Mouse (Mus musculus) granulocyte monocyte progenitor cell, adult 5-6 weeks (primary cell): ENCODE measurements around the gene Cachd1. TPM values are rescaled to one million over a fixed set of nuclear protein-coding genes. Genes with fewer than 3 reads are reported as not detected.

Experiments
- ATAC-seq: replicated peaks from 2 replicates; pipeline ENCODE4 v1.8.0; 2016; ENCODE audit warnings: mild to moderate bottlenecking, moderate TSS enrichment, inconsistent platforms; ENCODE audit not compliant: poor library complexity, severe bottlenecking
- total RNA-seq, 2 experiments: library from RNA; stranded (forward) in 1 of 2; stranded (reverse) in 1 of 2; fragments of 200-712, 200-1000 nt in 1 of 2; fragments of >200 nt in 1 of 2; fragmentation: Nextera tagmentation in 1 of 2; gene quantifications; 2 replicates each; pipeline ENCODE4 v1.2.3; 2014 to 2017

Gene Cachd1
- total RNA-seq, 2 experiments from 2014 or later, result 1.8 TPM; not detected in 1

DNA sequence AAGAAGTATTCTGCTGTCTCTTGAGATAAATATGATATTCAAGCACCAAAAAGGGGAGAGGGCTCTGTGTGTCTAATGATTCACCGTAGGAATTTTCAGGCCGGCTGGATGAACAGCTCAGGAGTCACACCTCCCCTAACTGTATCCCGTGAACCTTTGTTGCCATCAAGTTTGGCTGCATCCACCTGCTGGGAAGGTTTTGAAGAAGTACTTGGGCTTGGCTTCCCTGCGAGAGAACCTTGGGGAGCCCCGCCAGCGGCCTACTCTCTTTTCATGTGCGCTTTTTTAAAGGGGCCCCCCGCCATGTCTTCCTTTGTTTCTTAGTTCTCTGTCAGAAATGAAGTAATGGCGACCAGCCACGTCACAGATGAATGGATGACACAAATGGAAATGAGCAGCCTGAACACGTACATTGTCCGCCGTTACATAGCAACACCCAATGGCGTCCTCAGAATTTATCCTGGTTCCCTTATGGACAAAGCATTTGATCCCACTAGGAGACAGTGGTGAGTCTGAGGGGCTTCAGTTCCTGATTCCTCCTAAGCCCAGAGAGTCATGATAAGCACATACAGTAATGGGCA lies 198.1 kb downstream of the Cachd1 start:
- ATAC-seq, result no peak

DNA sequence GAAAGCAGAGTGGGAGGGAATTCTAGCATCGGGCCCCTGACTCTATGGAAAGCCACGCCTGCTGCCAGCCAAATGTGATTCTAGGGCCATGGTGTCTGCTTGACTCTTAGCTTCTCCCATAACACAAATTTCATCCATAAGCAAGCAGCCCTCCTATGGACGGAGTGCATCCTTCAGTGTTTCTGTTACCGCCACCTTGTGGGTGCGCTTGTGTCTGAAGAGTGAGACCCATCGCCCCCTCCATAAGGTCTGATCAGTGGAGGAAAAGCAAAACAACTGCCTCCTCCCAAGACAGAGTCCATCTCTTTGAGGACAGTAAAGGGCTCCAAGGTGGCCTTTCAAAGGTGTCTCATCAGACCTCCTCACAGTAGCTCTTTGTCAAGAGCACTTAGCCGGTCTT lies 201.0 kb downstream of the Cachd1 start:
- no peak for ATAC-seq

DNA sequence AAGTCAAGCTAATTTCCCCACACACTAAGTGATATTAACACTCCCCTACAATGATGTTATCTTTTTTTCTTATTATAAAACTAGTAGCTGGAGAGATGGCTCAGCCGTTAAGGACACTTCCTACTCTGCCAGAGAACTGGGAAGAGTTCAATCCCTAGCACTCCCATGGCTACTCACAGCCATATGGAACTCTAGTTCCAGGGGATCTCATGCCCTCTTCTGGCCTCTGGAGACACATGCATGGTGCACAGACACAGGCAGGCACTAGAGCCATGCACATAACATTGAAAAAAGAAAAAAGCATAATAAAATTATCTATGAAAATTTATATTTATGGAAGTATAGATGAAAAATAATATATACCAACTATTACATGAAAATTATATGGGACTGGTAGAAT lies 210.7 kb downstream of the Cachd1 start:
- ATAC-seq, result no peak

DNA sequence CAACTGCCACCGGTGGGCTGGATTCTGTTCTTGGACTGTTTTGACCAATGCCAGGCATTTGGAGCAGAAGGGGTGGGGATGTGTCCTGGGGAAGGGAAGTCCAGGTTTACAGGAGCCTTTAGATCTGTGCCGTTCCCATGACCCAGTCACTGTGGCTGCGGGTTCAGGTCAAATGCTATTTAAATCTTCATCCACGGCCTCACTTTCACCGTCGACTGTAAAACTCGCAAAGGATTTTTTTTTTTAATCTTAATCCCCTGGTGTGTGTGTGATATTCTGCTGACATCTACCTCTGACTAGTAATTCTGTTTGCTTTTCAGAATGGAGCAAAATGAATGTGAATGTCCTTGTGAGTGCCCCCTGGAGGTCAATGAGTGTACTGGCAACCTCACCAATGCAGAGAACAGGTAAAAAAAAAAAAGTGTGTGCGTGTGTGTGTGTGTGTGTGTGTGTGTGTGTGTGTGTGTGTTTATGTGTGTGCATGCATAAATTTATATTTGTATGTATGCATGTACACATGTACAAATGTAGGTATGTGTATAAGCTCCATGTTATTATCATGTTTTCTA lies 211.8 kb downstream of the Cachd1 start:
- ATAC-seq, result peak; percentile 55

DNA sequence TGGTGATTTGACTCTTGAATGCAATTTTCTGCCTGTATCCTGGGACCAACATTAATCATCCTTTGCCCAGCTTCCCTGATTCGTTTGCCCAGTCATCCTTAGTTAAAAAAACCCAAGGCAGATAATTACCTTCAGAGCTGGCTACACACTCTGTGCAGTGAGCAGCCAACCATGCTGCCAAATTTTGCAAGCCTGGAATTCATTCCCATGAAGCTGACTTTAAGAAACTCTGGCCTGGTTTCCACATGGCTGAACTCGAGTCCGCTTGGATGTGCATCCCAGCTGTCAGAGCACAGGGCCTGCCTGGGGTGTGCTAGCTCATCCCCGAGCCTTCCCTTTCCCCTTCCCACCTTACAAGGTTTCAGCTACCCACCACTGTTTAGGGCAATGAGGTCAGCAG lies 214.5 kb downstream of the Cachd1 start:
- ATAC-seq, result no peak

DNA sequence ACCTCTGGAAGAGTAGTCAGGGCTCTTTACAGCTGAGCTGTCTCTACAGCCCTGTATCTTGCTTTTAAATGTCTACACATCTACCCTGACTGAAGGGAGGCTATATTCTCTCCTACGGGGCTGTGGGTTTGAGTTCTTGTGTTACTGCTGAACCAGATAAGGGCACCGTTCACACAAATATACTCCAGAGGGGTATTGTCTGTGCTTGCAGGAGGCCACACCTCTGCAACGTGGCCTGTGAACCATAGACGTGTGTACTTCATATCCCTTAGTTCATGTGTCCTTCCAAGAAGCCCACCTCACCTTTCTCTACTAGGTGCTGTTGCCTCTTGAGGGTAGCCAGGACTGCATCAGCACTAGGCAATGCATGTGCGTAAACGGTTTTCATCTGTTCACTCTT lies 215.6 kb downstream of the Cachd1 start:
- no peak for ATAC-seq

DNA sequence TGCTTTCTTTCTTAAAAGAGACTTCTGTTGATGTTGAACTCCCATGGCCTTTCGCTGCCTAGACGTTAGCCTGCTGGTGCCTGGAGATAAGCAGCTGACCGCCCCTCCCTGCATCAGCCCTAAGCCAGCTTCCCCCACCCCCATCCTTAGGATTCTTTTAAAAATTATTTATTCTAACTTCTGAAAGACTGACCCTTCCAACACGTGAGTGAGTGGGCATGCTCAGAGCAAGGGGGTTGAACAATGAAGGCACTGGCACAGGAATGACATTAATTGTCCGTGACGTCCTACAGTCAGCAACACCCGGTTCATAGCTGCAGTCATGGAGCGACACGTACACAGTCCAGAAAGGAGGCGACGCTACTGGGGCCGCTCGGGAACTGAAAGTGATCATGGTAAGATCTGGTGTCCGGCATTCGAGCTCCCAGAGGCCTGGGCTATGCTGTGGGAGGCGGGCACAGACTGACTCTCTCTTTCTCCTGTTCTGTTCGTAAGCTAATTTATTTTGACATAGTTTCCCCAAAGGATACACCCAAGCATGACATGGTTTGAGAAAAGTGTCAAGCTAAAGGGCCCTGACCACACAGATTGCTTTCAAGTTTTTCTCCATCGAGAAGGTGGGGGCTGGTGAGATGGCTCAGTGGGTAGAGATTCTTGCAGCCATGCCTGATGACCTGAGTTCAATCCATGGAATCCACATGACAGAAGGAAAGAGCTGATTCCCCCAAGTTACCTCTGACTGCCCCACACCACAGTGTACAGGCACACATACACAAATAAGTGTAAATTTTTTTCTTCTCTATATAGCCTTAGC lies 218.2 kb downstream of the Cachd1 start:
- no peak for ATAC-seq

DNA sequence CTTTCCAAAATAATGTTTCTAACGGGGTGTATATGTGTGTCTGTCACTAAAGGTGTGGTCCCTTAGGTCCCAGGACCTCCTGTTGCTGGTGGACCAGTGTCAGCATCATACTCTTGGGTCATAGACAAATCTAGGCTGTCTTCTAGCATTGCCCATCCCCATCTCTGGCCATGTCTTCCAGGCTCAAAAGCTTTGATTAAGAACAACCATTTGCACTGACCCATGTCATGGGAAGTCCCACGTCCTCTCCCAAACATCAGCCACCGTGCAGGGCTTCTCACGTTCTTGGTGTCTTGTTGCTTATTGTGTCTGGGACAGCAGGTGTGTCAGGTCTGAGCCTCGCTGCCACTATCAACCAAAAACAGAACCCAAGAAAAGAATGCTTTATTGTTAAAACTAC lies 219.1 kb downstream of the Cachd1 start:
- no peak for ATAC-seq

DNA sequence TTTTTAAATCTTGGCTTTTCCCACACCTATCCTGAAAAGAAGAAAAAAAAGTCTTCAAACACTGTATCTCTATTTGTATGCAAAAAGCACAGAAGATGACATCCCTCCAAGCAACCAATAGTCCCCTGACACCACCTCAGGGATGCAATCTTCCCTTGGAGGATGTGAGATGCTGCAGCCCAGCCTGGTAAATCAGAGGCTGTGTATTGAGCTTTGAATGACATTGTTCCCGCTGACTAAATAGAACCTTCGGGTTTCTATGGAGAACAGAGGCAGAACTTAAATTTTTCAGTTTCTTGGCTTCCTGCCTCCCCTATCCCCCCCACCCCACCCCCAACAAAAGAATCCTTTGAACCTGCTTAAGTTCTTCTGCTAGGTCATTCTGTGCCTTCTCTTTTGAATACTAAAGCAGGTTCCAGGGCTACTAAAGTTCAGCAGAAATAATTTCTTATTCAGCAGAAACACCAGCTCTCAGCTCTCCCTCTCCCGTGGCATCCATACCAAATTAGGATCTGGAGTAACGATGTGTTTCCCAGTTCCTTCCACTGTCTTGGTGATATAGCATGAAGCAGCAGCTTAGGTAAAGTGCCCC lies 219.7 kb downstream of the Cachd1 start:
- no peak for ATAC-seq

DNA sequence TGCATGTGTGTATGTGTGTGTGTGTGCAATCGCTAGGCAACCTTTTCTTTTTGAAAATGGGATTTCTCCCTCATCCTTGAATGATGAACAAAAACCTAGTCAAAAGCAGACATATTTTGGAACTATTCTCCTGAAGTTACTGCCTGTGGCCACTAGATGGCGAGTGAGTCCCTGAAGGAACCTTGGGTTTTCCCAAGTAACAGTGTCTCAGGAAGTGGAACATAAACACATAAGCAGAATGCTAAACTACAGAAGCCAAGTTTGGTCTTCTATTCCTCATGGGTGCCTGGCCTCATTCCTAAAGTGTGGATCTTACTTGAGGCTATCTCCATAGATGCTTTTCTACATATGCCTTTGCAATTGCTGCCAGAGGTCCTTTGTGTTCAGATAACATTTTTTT lies 221.7 kb downstream of the Cachd1 start:
- ATAC-seq, result peak; percentile 63

DNA sequence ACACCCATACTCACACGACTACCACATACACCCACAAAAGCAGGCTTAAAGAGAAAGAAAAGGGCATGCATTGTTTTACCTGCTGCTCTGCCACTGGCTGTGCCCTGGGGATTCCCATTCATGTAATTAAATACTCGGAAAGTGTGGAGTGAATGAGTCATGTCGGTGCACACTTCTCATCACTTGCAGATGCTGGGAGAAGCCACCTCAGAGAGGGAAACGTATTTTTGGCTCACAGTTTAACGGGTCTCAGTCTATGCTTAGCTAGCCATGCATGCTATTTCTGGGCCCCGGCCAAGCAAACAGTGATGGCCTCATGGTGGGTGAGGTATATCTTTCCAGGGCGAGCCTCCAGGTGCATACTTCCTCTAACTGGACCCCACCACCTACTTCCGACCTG lies 222.4 kb downstream of the Cachd1 start:
- ATAC-seq, result no peak

DNA sequence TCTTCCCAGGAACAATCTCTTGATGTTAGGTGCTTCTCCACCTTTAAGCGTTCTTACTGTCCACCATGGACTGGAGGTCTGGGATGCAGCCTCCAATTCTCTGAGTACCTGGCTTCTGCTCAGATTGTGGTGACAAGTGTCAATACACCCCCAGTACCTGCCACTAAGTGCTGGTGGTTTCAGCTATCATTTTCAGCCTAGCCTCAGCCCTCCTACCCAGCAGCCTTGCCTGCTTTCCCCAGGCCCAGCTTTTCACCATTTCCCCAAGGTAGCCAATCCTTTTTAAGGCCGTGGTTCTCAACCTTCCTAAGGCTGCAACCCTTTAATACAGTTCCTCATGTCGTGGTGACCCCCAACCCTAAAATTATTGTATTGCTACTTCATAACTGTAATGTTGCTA lies 224.1 kb downstream of the Cachd1 start:
- ATAC-seq, result no peak

DNA sequence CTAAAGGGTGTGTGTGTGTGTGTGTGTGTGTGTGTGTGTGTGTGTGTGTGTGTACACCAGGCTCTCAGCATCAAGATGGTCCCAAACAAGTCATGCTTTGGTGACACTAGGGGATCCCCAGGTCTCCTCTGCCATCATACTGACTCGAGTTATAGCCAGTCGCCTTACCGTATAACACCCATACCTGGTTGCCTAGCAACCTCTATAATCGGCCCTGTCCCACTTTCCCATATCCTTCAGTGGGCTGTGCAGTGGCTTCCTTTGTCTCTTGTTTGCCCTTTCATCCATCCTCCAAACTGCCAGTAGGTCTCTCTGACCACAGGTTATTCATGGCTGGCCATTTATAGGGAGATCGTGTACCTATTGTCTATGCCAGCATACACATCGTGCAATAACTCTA lies 224.6 kb downstream of the Cachd1 start:
- no peak for ATAC-seq

DNA sequence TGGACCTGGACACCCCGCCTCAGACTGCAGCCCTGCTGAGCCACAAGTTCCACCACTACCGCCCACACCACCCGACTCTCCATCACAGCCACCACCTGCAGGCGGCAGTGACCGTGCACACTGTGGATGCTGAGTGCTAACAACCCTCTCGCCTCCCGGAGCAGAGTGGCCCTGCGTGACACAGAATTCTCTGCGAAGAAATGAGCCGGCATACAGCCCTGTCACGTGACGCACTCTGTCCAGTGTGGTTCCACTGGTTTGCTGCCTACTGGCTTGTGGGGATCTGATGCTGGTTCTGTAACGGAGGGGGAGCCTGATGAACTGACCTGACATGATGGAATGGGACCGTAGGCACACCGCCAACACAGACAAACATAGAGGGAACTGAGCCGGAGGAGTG lies 226.5 kb downstream of the Cachd1 start:
- ATAC-seq, result no peak

DNA sequence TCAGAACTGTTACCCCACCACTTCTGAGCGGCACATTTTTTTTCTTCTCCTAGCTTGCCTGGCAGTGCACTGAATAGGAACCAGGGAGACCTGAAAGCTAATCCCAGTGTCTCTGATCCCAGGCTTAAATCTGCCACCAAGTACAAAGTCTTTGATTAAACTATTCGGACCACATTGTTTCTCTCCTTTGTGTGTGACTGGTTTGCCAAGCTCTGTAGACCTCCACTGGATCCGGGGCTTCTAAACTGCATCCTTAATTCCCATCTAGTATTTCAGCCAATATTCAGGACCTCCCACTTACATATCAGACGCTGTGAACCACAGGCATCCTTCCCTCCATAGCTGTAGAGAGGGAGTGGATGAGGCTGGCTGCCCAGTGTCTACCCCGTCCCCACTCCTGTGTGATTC lies 231.9 kb downstream of the Cachd1 start:
- ATAC-seq, result no peak

DNA sequence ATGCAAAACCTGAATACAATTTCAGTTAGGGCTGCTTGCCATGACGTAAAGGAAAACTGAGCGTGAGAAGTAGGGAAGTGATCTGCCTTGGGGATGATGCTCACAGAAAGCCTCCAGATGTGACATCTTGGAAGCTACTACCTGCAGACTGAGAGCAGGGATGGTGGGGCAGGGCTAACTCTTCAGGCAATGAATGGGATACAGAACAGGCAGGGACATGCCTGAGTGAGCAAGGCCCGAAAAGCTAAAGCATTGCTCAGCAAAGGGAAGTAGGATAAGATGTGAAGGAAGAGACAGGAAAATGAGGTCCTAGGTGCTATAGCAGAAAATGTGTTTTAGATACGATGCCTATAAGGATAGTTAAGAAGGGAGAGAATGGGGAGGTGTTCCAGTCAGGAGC lies 232.6 kb downstream of the Cachd1 start:
- no peak for ATAC-seq

DNA sequence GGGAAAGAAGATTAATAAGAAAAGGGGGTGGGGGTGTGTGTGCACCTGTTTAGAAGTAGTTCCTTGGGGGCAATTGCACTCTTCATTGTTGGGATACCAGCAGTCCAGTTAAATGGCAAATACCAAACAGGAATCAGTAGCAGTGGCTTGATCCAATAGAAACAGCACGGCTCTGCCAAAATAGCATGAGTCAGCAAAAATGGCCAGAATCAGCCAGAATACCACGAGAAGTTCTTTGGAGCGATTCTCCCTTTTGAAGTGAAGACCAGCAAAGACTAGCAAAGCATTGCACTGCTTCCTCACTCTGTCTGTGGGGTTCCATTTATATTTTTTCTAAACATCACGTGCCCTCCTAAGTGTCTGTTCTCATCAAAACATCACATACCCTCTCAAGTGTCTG lies 241.3 kb downstream of the Cachd1 start:
- no peak for ATAC-seq

DNA sequence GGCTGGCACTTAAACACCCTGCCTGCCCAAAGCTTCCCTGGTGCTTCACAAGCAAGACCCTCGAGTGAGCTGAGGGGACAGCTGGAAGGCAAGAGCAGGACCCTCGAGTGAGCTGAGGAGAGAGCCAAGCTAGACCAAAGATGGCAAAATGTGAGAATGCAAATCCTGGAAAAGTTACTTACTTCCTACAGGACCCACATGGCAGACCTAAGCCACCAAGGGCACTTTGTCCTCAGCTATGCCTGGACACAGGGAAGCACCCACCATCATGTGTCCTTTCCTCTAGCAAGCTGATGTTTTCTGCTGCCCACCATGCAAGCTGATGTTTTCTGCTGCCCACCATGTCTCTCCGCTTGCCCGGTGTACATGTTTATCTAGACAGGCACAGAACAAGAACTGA lies 244.1 kb downstream of the Cachd1 start, which contains the start of gene Gm10577:
Gene Gm10577 (minus strand): TSS at position 101 of the 400 bp plus-strand sequence.
- ATAC-seq, result no peak

DNA sequence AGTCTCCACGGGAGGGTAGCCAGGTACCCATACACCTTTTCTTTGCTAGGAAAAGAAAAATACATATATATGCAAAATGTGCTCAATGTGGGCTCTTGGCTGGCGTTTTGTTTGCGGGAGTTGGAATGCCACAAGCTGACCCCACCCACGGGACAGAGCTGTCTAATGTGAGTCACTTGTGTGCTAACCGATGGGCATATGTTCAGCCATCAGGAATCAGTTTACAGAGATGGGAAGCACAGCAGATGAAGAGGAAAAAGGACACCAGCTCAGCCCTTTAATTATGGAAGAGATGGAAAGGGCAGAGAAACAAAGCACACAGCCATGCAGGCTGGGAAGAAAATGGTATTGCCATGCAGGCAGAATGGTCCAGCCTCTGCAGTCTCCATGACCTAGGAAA lies 250.1 kb downstream of the Cachd1 start:
- ATAC-seq, result no peak

DNA sequence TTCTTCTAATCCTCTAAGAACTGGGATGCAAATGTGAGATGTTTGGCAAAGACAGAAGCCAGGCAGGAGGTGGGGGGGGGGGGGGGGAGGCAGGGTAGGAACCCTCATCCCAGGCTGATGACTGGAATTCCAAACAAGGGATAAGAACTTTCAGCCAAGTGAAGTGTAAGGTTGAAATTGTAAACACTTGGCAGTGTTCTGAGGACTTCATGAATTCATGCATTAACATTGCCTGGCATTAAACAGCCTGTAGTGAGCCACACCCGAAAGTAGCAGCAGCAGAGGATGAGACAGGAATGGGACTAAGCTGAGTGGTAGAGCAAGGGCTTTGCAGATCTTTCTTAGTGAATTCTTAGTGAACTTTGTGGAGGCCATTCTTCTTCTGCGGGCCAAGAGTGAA lies 250.5 kb downstream of the Cachd1 start:
- ATAC-seq, result no peak

DNA sequence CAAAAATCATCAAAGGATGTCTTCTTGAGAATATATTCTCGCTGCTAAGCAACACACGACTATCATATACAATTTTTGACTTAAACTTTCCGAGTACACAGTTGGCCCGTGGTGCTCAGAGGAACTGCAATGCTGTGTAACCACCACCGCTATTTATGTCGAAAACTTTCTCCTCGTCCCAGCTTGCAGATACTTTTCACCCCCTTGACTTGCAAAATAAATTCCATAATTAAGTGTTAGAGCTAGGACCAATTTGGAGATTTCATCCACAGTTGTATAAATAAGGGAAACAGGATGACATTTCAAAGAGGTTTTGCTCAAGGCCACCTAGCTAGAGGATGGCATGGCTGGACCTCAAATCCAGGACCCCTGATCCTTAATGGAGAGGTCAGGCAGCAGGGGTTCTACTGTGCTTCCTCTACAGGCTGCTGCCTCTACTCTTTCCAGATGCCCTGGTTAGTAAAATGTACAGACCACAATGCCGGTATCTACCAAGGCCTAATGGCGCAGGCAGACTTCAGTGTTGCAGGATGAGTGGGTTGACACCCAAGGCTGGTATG lies 251.5 kb downstream of the Cachd1 start:
- ATAC-seq, result no peak
